Mouse (Mus musculus): Measurements from ENCODE around the gene Csf3.

Gene Csf3

DNA sequence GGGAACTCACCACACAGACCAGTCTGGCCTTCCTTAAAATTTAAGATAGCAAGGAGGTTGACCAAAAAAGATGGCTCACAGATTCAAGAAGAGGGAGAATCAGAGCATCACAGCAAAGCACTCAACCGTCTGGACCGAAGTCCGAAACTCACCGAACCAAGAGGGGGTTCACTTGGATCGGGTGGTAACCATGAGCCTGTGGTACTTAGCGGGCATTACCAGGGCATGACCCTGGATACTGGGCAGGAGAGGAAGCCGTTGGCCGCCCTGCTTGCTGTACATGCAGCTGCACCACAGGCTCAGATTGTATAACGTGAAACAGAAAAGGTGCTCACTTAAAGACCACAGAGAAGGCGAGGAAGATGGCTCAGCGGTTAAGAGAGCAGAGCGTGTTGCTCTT is 3.8 kb upstream of the Csf3 start:
- DNase-seq, result no peak

DNA sequence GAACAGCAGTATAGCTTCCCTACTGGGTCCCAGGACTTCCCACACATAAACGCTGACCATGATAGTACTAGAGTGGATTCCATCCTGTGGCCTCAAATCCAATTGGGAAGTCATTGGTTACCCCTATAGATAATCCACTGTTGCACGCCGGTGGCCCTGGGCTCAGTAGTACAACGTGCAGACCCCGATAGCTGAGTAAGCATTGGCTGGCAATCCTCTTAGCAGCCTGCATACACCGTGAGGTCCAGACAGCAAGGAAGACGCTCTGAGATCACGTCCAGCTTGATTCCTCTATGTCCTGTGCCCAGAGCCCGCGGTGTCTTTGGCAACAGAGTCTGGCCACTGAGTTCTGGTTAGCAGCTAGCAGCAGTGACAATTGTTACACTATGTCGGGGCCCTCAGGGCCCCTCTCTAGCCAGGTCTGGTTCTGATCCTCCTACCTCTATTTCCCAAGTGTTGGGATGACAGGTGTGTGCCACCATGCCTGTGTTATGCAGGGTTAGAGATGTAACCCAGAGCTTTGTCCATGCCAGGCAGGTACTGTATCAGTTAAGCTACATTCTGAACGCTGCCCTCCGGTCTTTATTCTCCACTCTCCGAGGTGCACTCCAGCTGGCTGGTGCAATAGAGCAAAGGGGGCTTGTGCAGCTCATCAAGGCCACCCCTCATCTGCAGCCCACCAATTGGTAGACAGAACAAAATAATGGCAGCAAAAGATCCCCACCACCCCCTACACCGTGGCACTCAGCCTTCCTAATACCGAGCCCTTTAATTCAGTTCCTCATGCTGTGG is 2.0 kb upstream of the Csf3 start:
- no peak for DNase-seq

DNA sequence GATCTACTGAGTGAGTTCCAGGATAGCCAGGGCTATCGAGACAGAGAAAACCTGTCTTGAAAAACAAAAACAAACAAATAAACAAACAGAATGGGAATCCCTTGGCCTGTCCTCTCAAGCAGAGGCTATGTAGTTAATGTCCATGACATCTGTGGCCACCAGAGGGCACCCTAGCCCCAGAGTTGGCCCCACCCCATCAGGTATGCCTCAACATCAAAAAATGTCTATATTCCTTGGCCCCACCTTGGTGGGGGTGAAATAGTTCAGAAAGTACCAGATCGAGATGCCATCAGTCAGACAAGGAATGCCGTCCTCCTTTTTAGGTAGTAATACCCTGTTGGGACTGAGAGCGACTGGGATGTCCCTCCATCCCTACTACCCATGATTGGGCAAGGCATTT is 1.2 kb upstream of the Csf3 start:
- DNase-seq, result peak; percentile 83

DNA sequence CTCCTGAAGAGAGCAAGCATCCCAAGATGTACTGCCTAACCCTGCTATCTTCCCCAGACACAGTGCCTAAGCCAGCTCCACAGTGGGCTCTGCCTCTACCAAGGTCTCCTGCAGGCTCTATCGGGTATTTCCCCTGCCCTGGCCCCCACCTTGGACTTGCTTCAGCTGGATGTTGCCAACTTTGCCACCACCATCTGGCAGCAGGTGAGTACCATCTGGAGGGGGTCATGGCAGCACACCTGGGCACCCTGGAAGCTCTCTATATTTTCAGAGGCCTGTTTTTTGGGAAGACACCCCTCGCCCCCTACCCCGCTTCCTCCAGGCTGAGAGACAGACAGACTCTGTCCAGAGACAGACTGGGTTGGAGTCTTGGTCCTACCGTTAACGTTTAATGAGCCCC is 1.3 kb downstream of the Csf3 start:
- no peak for DNase-seq

DNA sequence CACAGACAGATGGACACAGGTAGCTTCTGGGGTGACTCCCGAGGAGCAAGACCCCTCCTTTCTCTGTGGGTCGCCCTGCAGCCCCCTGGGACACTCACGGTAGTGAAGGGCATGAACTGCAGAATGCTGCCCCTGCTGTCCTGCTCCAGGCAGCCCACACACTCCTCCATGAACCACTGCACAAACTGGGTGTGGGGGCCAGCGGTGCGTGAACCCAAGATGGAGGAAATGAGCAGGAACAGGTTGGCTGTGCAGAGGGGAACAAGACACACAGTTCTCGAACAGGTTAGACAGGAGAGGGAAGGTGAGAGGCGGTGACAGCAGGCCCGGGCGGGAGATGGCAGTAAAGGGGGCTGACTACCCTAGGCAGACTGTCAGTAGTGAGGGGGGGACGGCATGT is 4.0 kb downstream of the Csf3 start:
- DNase-seq, result no peak

DNA sequence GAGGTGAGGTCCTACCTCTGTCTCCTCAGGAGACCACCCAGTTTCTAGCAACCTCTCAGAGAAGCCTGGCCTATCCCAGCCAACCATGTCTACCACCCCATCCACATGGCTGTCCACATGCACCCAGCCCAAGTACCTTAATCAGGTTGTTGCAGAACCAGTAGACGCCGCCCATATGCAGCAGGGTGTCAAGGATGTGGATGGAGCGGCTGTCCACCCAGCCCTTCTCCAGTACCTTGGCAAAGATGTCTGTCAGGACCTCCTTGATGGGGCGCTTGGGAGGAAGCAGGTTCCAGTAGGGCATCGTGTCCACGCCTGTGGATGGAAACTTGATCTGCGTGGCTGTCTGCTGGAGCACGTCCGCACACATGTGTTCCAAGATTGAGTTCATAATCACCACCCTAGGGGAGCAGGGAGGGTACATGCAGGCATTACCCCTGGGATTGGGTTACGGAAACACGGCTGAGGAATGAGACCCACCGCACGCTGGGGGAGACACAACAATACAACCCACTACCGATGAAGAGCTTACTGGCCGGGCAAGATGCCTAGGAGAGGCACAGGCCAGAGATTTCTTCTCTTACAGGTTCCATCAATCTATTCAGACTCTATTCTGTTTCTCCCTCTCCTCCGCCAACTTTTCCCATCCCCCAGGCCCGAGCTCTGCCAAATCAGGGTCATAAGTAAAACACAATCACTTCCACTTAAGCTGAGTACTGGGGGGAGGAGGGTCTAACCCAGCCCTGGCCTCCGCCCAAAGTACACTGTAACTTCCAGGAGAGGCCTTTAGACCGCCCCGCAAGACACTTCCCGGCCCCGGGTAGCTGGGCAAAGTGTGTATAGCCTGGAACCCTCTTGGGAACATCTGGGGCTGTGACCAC is 6.6 kb downstream of the Csf3 start:
- DNase-seq, result peak; percentile 89

DNA sequence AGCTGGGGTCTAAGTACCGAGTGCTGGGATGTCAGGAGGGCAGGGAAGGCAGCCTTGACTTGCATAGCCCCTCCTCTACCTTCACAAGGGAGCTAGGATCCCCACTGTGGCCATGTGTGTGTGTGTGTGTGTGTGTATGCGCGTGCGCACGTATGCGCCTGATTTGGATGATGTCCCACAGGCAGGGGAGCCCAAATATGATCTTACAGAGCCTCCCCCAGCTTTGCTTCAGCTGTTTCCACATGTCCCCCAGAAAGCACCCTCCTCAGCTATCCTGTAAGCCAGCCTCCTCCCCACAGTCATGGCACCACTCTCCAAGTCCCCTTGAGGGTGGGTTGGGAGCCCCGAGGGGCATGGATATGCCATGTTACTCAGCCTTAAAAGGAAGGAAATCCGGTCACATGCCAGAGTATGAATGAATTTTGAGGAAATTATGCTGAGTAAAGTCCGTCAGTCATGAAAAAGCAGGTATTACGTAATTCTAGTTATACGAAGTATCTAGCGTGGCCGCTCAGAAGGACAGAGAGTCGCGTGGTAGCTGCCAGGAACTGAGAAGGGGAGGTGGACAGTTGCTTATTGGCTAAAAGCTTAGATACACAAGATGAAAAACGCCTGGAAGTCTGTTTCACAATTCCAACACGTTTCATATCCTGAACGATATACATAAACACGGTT is 7.4 kb downstream of the Csf3 start:
- DNase-seq, result peak; percentile 68

DNA sequence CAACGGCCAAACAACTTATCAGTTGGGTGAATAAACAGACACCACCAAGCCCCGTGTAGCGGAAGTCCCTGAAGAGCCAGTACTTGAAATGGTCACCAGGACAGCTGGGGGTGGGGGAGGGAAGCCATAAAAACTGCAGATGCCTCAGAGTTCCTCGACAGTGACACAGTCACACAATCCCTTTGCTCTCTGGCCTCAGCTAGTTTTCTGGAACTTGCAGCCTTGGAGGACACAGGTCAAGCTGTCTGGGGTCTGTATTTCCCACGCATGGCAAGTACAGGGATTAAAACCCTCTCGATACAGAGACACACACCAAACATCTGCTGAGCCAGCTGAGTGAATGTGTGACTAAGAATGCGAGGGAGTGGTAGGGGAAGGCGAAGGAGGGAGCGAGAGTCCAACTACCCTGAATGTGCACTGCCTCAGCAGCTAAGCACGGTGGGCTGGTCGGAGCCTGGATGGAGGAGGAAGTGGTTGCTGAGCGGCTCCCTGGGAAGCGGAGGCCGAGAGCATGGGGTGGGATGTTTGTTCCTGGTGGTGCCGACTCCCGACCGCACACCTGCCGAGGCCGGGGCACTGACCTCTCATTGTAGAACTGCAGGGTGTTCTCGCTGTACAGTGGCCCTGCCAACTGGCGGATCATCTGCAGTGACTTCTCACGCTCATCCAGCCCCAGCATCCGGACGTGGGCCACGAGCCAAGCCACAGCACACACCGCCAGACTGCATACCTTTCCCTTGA is 8.1 kb downstream of the Csf3 start:
- peak; percentile 53 for DNase-seq

DNA sequence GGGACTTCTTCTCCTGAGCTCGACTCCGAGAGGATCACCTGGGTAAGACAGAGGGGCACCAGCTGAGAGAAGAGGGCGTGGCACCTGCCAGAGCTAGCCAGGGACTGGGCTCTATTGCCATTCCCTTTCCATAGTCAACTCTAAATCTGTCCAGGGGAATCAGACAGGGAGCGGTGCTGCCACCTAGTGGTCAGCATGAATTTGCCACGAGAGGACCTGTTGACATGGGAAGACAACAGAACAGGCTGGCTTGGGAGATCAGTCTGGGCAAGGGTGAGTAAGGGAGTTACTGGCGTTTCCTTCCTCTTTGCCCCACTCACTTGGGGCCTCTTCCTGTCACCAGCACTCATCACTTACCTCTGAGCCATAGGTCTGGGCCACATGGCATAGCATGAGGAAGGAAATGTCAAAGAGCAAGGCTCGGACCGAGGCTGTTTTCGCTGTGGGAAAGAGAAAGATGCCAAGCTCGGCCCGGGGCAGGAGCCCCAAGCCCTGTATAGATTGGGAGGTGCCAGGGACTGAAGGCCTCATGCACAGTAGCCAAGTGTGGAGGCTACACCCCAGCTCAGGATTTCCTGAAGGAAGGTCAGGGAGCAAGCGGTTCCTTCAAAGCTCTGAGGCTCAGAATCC is 9.5 kb downstream of the Csf3 start:
- peak; percentile 90 for DNase-seq

DNA sequence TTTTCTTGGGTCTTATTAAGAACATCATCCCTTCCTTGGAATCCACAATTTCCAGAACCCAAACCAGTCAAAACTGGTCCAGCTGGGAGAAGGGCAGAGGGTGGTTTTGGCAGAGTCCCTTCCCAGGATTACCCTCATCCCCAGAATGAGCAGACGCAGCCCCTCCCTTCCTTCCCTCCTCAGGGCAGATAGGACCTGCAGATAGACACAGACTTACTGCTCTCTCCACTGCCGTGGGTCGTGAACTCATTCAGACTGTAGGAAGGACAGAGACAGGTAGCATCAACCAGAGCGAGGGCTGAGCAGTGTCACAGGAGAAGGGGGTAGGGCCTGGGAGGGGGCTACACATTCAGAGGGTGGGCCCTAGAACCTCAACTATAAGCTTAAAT is 10.0 kb downstream of the Csf3 start:
- DNase-seq, result no peak

DNA sequence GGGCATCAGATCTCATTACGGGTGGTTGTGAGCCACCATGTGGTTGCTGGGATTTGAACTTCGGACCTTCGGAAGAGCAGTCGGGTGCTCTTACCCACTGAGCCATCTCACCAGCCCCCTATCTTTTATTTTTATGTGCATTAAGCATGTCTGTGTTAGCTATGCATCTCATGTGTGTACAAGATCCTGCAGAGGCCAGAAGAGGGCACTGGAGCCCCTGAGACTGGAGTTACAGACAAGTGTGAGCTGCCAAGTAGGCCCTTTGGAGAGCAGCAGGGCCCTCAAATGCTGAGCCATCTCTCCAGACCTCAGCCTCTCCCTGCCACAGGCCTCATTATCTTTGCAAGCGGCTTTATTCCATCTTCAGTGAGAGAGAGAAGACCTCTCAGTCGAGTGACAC is 10.9 kb downstream of the Csf3 start:
- DNase-seq, result peak; percentile 52

DNA sequence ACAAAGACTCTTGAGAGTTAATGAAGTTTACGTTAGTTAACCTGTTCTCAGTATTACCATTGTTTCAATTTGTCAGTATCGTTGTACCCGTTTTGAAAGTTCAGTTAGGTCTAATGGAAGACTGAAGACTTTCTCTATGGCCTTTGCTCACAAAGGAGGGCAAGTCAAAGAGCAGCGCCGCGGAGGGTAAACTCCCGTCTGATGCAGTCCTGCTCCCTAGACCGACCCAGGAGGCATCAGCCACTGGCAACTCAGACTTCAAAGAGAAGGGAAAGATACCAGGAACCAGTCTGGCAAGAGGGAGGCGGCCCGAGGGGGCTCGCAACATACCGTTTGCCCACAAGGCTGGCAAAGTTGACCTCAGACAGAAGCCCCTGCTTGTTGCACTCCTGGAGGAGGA is 12.6 kb downstream of the Csf3 start:
- DNase-seq, result no peak

DNA sequence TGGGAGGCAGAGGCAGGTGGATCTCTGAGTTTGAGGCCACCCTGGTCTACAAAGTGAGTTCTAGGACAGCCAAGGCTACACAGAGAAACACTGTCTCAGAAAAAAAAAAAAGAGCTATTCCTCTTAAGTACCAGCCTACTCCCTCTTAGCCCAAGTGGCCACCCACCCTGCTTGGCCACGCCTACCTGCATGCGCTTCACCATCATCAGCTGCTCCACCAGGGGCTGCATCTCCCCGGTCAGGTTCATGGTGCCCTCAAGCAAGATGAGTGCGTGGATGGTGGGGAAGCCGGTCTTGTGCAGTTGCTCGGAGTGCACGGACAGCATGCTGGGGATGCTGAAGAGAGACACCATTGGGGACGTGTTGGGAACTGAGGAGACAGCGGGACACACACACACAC is 14.9 kb downstream of the Csf3 start:
- DNase-seq, result no peak

DNA sequence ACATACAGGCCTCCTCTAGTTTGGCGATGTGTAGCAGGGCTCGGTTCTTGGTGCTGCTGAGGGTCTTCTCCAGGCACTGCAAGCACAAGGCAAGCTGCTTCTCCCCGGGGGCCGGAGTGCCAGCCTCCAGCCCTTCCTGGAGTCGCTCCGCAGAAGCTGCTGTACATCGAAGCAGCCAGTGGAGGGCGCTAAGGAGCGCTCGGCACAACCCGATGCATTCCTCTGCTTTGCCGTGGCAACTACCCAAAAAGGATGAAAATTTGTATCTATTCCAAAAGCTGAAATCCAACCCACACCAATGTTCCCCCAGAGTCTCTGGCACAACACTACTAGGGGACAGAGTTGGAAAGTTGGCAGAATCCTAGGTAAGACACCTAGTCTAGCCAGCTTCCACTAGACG is 16.8 kb downstream of the Csf3 start:
- peak; percentile 92 for DNase-seq

DNA sequence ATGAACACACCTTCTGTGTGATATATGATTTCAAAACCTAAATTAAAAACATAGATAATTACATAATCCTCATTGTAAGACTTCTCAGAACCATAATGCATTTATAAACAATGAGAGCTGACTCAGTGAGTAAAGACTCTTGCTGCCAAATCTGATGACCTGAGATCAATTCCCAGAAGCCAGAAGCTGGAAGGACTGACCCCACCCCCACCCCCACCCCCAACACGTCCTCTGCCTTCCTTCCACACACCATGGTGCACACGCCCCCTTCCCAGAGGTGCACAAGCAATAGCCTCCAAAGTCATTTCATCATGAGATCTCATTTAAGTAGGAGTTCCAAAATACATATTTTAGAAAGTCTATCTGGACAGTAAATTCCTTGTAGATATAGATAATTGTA is 19.7 kb downstream of the Csf3 start:
- DNase-seq, result no peak

DNA sequence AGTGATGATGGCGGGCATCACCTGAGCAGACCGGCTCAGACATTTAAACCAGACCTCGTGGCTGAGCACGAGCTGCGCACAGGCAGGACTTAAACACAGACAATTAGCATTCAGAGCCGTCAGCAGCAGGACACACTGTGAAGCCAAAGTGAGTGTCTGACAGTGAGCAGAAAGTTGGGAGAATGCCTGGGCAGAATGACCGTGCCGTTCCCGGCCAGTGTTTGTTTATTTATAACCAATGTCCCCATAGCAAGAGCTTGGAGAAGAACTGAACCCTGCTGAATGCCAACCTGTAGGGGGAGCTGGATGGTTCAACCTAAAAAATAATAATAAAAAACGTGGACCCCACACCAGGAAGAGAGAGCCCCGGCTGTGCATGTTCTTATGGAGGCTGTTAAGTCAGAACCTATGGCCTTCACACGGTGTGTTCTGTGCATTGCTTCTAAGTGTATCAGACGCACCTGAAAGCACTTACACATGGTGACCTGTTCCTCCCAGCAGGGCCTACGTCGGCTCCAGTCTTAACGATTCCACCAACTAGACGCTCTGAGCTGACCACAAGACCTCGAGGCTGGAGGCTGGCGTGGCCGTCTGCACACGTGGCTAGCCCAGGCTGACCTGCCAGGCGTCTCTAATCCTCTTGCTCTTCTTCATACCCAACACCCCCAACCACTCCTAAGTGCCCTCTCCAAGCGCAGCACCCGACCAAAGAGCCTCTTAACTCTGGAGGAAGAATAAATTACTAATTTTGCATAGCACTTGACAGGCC is 20.6 kb downstream of the Csf3 start:
- DNase-seq, result peak; percentile 95

DNA sequence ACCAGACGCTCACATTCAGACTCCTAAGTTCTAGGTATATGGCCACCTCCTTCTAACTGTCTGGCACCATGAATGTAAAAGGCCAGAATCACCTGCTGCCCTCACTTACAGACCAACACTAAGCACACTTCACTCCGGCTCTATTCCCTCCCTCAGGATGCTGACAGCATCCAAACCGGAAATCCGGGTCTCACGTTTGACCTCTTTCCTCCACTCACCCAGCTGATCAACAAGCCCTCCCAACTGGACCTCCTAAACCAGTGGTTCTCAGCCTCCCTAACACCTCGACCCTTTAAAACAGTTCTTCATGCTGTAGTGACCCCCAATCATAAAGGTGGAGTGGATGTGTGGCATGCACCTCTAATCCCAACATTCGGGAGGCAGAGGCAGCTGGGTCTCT is 22.0 kb downstream of the Csf3 start:
- peak; percentile 50 for DNase-seq

DNA sequence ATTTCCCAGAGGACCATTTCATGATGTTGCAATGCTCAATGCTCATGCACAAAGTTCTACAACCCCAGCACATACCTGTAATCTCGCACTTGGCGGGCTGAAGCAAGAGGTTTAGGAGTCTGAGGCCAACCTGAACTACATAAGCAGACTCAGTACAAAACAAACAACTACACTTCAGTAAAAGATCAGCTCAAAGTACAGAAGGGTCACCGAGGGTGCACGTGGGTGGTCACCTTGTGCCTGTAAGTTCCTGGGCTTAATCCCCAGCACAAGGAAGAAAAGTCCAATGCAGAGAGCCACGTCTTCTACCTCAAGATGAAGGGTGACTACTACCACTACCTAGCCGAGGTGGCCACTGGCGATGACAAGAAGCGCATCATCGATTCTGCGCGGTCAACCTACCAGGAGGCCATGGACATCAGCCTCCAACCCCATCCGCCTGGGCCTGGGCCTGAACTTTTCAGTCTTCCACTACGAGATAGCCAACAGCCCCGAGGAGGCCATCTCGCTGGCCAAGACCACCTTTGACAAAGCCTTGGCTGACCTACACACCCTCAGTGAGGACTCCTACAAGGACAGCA is 25.0 kb downstream of the Csf3 start:
- DNase-seq, result no peak

DNA sequence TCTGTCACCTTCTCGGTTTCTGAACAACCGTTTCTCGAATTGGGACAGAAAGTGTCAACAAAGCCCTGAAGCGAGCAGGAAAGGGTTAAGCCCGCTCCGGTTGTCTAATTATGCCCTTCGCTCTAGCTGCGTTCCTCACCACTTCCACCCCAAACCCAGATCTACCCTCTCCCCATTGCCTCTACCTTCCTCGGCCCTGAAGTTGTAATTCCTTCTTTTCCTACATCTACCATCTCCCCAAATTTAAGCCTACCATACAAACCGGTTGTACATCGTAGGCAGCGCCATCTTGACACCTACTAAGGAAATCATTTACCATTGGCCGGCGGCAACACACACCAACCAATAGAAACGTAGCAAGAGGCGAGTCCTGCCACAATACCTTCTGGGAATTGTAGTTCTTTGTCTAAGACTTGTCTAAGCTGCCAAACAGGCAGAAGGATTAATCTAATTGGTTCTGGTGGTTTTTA is 28.1 kb downstream of the Csf3 start, which contains the start of gene Med24:
Gene Med24 (minus strand): TSS at position 317 of the 470 bp plus-strand sequence.
- DNase-seq, result peak; percentile 94

DNA sequence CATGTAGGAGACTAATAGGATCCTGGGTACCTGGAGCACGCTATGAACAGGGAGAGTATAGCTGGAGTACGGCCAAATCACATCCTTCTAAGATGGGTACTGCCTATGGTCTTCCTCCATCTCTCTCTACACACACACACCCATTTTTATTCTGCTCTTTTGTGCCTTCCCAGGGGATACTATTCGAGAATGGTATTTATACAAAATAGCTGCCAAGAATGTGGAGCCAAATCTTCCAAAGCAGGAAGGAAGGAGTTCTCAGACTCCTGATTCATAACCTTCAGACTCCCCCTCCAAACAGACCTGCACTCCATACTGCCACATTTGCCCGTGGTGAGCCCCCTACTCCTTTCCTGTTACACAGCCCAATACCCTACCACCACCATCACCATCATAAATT is 29.7 kb downstream of the Csf3 start:
- DNase-seq, result no peak

DNA sequence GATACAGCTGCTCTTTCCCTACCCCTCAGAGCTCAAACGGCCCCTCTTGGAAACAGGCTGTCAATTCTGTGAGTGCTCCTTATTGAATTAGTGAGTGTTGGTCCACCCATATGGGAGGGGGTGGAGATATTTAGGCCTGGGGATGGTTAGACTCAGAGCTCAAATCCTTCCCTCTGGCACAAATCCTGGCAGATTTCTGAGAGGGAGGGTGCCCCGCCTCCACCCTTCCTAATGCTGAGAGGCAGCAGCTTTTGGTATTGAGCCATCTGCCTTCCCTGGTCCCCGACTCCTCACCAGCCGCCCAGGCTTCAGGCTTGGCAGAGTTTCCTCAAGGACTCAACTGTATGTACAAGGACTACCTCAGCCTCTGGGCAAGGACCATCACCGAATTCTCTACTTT is 30.1 kb downstream of the Csf3 start:
- DNase-seq, result peak; percentile 71

Measured in lung, postnatal 10 days (tissue).